Mouse (Mus musculus) midbrain, postnatal 0 days (tissue): ENCODE results near the gene Defb45. TPM values are rescaled to one million over a fixed set of nuclear protein-coding genes. Genes with fewer than 3 reads are reported as not detected.

Source experiments
- ATAC-seq: fragments of 200-750 bp; cut with Nextera tagmentation; 2 replicates; pipeline ENCODE4 v1.8.0; 2017; ENCODE audit warnings: moderate number of reproducible peaks, mild to moderate bottlenecking, moderate TSS enrichment, moderate library complexity; ENCODE audit not compliant: low FRiP score
- DNase-seq: peaks from one replicate; pipeline ENCODE4 v3.0.0-alpha.2; 2015; ENCODE audit warnings: low spot score
- H3K27ac ChIP-seq: fragments of 300-500 bp; sonication (generic); 2 replicates; pipeline ENCODE4 v1.5.1; 2014; ENCODE audit warnings: low read depth, mild to moderate bottlenecking, low read length, mixed read lengths
- H3K27me3 ChIP-seq: fragments of 300-500 bp; sonication (generic); 2 replicates; pipeline ENCODE4 v1.6.1; 2014; ENCODE audit warnings: low read length, control low read depth, mixed read lengths; ENCODE audit not compliant: insufficient read depth
- H3K36me3 ChIP-seq: fragments of 300-500 bp; sonication (generic); 2 replicates; pipeline ENCODE4 v1.6.1; 2014; ENCODE audit warnings: low read length, control low read depth, mixed read lengths; ENCODE audit not compliant: insufficient read depth
- H3K4me1 ChIP-seq: fragments of 300-500 bp; sonication (generic); 2 replicates; pipeline ENCODE4 v1.6.1; 2014; ENCODE audit warnings: mild to moderate bottlenecking, control low read depth, antibody characterized with exemption, low read length, mixed read lengths; ENCODE audit not compliant: insufficient read depth
- H3K4me2 ChIP-seq: fragments of 300-500 bp; sonication (generic); 2 replicates; pipeline ENCODE4 v1.6.1; 2014; ENCODE audit warnings: low read depth, mild to moderate bottlenecking, low read length, mixed read lengths; ENCODE audit not compliant: poor library complexity, severe bottlenecking
- H3K4me3 ChIP-seq: fragments of 300-500 bp; sonication (generic); 2 replicates; pipeline ENCODE4 v1.5.1; 2014; ENCODE audit warnings: low read depth, mild to moderate bottlenecking, low read length, moderate library complexity
- H3K9ac ChIP-seq: fragments of 300-500 bp; sonication (generic); replicated peaks from 2 replicates; pipeline ENCODE4 v1.6.1; 2014; ENCODE audit warnings: mild to moderate bottlenecking, low read length, moderate library complexity, mixed read lengths; ENCODE audit not compliant: poor library complexity, severe bottlenecking
- H3K9me3 ChIP-seq: fragments of 300-500 bp; sonication (generic); 2 replicates; pipeline ENCODE4 v1.6.1; 2016; ENCODE audit warnings: low read length, control low read depth
- CTCF ChIP-seq: IDR thresholded peaks from 2 replicates; pipeline ENCODE4 v1.5.1; 2016; ENCODE audit warnings: antibody characterized with exemption, mild to moderate bottlenecking
- WGBS: fragments of 180-500 bp; shearing (Covaris S2); extraction: QIAGEN DNeasy Blood & Tissue Kit; methylation state at CpG from one replicate; pipeline ENCODE4 v1.1.7; 2014; 5-methylcytosine and 5-hydroxymethylcytosine counted together
- polyA plus RNA-seq: library from polyadenylated mRNA; unstranded; fragments of >200 nt; fragmentation: Nextera tagmentation; extraction: Ambion mirVana; gene quantifications from 2 replicates; pipeline ENCODE4 v1.2.1, GENCODE M21; 2015
- total RNA-seq: library from RNA; depleted of rRNA; stranded (reverse); fragments of >200 nt; gene quantifications from 2 replicates; pipeline ENCODE4 v1.2.3, GENCODE M21; 2014; rRNA removed

The Defb45 gene
- total and polyA plus RNA-seq, 2 experiments from 2014 or later, result not detected

GRCm38 (mm10) chr2:152556655-152557054 is 42.5 kb downstream of the Defb45 start:
- WGBS, result 91% methylated on average over 7 of the region's 7 CpGs
- no peak for ATAC-seq
- H3K4me1 ChIP-seq, result no peaks in the 10 kb centered on the region; the same call in 1 of the 2 replicates

GRCm38 (mm10) chr2:152553774-152554423 is 45.3 kb downstream of the Defb45 start:
- no peaks in the 10 kb centered on the region for H3K36me3 ChIP-seq
- TF ChIP-seq CTCF, result peak; percentile 83
- ATAC-seq (no peak), DNase-seq (peak; percentile 72)
- WGBS, result 11% methylated on average over 16 of the region's 16 CpGs
- H3K4me1 ChIP-seq, result no peaks in the 10 kb centered on the region; the same call in 1 of the 2 replicates
- H3K9me3 ChIP-seq, result no peaks in the 10 kb centered on the region
- peak overlapping the region; percentile 14; the same call in 1 of the 2 replicates for H3K4me3 ChIP-seq
- peak overlapping the region; percentile 37 for H3K4me2 ChIP-seq
- no peak overlapping the region for H3K27ac ChIP-seq
- no peaks in the 10 kb centered on the region for H3K27me3 ChIP-seq
- H3K9ac ChIP-seq, result 0 out of 2 replicates have a peak overlapping the region, but pooled peaks have one; percentile 29

More at GRCm38 (mm10) chr2:152556655-152557054, 42.5 kb downstream of the Defb45 start:
- H3K4me3 ChIP-seq, result no peak overlapping the region
- H3K9ac ChIP-seq, result no peak overlapping the region
- H3K27me3 ChIP-seq, result no peaks in the 10 kb centered on the region
- no peaks in the 10 kb centered on the region for H3K36me3 ChIP-seq
- DNase-seq, result no peak
- no peaks in the 10 kb centered on the region for H3K9me3 ChIP-seq
- no peak for TF ChIP-seq CTCF
- H3K4me2 ChIP-seq, result no peak overlapping the region
- H3K27ac ChIP-seq, result no peak overlapping the region

GRCm38 (mm10) chr2:152548124-152548523 is 51.1 kb downstream of the Defb45 start:
- TF ChIP-seq CTCF, result no peak
- DNase-seq, result no peak
- Histone ChIP-seq H3K36me3 (no peaks in the 10 kb centered on the region), H3K4me1 (no peaks in the 10 kb centered on the region), H3K4me3 (no peak overlapping the region), H3K27ac (no peak overlapping the region), H3K9me3 (no peaks in the 10 kb centered on the region), H3K9ac (no peak overlapping the region), H3K27me3 (no peaks in the 10 kb centered on the region), H3K4me2 (no peak overlapping the region)
- ATAC-seq, result no peak
- 79% methylated on average over 5 of the region's 5 CpGs for WGBS

- DNase-seq (peak; percentile 67), ATAC-seq (0 out of 2 replicates have a peak, but pooled peaks have one; percentile 47)
- peak; percentile 77 for TF ChIP-seq CTCF
- Histone ChIP-seq H3K4me2 (no peak overlapping the region), H3K4me3 (no peak overlapping the region), H3K9ac (no peak overlapping the region), H3K9me3 (no peaks in the 10 kb centered on the region), H3K27me3 (no peaks in the 10 kb centered on the region), H3K4me1 (no peaks in the 10 kb centered on the region), H3K27ac (no peak overlapping the region), H3K36me3 (no peaks in the 10 kb centered on the region)
- WGBS, result 16% methylated on average over 4 of the region's 4 CpGs
These were observed 54.5 kb downstream of the Defb45 start for GRCm38 (mm10) chr2:152544691-152545090.

GRCm38 (mm10) chr2:152543478-152543877 is 55.7 kb downstream of the Defb45 start:
- Histone ChIP-seq H3K9me3 (no peaks in the 10 kb centered on the region), H3K4me1 (no peaks in the 10 kb centered on the region), H3K9ac (no peak overlapping the region), H3K4me2 (no peak overlapping the region), H3K27me3 (no peaks in the 10 kb centered on the region), H3K27ac (no peak overlapping the region), H3K36me3 (no peaks in the 10 kb centered on the region), H3K4me3 (no peak overlapping the region)
- no peak for TF ChIP-seq CTCF
- 81% methylated on average over 4 of the region's 4 CpGs for WGBS
- no peak for ATAC-seq
- no peak for DNase-seq

Other genes with a start within 250 kb of the Defb45 start
- 72.5 and 80.2 TPM in 2 replicates for gene Nrsn2, start 222.8 kb downstream of the Defb45 start, total RNA-seq
- gene Nrsn2, start 222.8 kb downstream of the Defb45 start, polyA plus RNA-seq, result 103 and 111 TPM in 2 replicates
- 45.3 and 55.7 TPM in 2 replicates for gene Sox12, start 201.3 kb downstream of the Defb45 start, total RNA-seq
- 9.4 and 10.8 TPM in 2 replicates for gene Sox12, start 201.3 kb downstream of the Defb45 start, polyA plus RNA-seq
- gene Zcchc3, start 184.4 kb downstream of the Defb45 start, total RNA-seq, result 15.1 and 15.2 TPM in 2 replicates
- gene Zcchc3, start 184.4 kb downstream of the Defb45 start, polyA plus RNA-seq, result 13.9 and 16.6 TPM in 2 replicates
- gene 6820408C15Rik, start 183.8 kb downstream of the Defb45 start, total RNA-seq, result 0.94 and 1.8 TPM in 2 replicates
- gene 6820408C15Rik, start 183.8 kb downstream of the Defb45 start, polyA plus RNA-seq, result 3.3 and 4.9 TPM in 2 replicates
- not detected in 2 replicates for gene Defb23, start 134.8 kb downstream of the Defb45 start, total RNA-seq
- gene Defb23, start 134.8 kb downstream of the Defb45 start, polyA plus RNA-seq, result not detected in 2 replicates
- gene Defb20, start 122.3 kb downstream of the Defb45 start, total RNA-seq, result not detected in 2 replicates
- gene Defb20, start 122.3 kb downstream of the Defb45 start, polyA plus RNA-seq, result not detected in 2 replicates
- not detected in 2 replicates for gene Defb22, start 109.3 kb downstream of the Defb45 start, total RNA-seq
- gene Defb22, start 109.3 kb downstream of the Defb45 start, polyA plus RNA-seq, result not detected in 2 replicates
- gene Defb26, start 87.7 kb downstream of the Defb45 start, total RNA-seq, result not detected in 2 replicates
- not detected in 2 replicates for gene Defb26, start 87.7 kb downstream of the Defb45 start, polyA plus RNA-seq
- not detected in 2 replicates for gene Defb28, start 81.1 kb downstream of the Defb45 start, total RNA-seq
- not detected in 2 replicates for gene Defb28, start 81.1 kb downstream of the Defb45 start, polyA plus RNA-seq
- not detected in 2 replicates for gene Defb29, start 59.3 kb downstream of the Defb45 start, total RNA-seq
- not detected in 2 replicates for gene Defb29, start 59.3 kb downstream of the Defb45 start, polyA plus RNA-seq
- gene Gm17416, start 30.1 kb downstream of the Defb45 start, total RNA-seq, result not detected in 2 replicates
- gene Gm17416, start 30.1 kb downstream of the Defb45 start, polyA plus RNA-seq, result not detected in 2 replicates
- gene Defb21, start 26.7 kb downstream of the Defb45 start, total RNA-seq, result not detected in 2 replicates
- not detected in 2 replicates for gene Defb21, start 26.7 kb downstream of the Defb45 start, polyA plus RNA-seq
- not detected in 2 replicates for gene Defb19, start 19.1 kb downstream of the Defb45 start, total RNA-seq
- gene Defb19, start 19.1 kb downstream of the Defb45 start, polyA plus RNA-seq, result not detected in 2 replicates
- not detected in 2 replicates for gene Defb36, start 4.9 kb upstream of the Defb45 start, total RNA-seq
- not detected in 2 replicates for gene Defb36, start 4.9 kb upstream of the Defb45 start, polyA plus RNA-seq
- not detected in 2 replicates for gene Defb25, start 23.7 kb upstream of the Defb45 start, total RNA-seq
- gene Defb25, start 23.7 kb upstream of the Defb45 start, polyA plus RNA-seq, result 0.79 and 1.2 TPM in 2 replicates
- gene Rem1, start 27.6 kb upstream of the Defb45 start, total RNA-seq, result 0.16 and 0.33 TPM in 2 replicates
- gene Rem1, start 27.6 kb upstream of the Defb45 start, polyA plus RNA-seq, result 0.49 and 0.94 TPM in 2 replicates
- 166 and 173 TPM in 2 replicates for gene H13, start 70.1 kb upstream of the Defb45 start, total RNA-seq
- gene H13, start 70.1 kb upstream of the Defb45 start, polyA plus RNA-seq, result 175 and 182 TPM in 2 replicates
- gene Mcts2, start 87.6 kb upstream of the Defb45 start, total RNA-seq, result 14.5 and 21.8 TPM in 2 replicates
- gene Mcts2, start 87.6 kb upstream of the Defb45 start, polyA plus RNA-seq, result 28.0 and 28.1 TPM in 2 replicates
- gene Id1, start 136.9 kb upstream of the Defb45 start, total RNA-seq, result 69.6 and 71.7 TPM in 2 replicates
- gene Id1, start 136.9 kb upstream of the Defb45 start, polyA plus RNA-seq, result 52.6 and 58.3 TPM in 2 replicates
- 2.0 and 6.8 TPM in 2 replicates for gene Cox4i2, start 154.8 kb upstream of the Defb45 start, total RNA-seq
- 3.3 and 4.5 TPM in 2 replicates for gene Cox4i2, start 154.8 kb upstream of the Defb45 start, polyA plus RNA-seq
- gene Bcl2l1, start 232.3 kb upstream of the Defb45 start, total RNA-seq, result 124 and 133 TPM in 2 replicates
- gene Bcl2l1, start 232.3 kb upstream of the Defb45 start, polyA plus RNA-seq, result 150 and 158 TPM in 2 replicates
- gene Tpx2, start 248.6 kb upstream of the Defb45 start, total RNA-seq, result 4.2 and 4.7 TPM in 2 replicates
- gene Tpx2, start 248.6 kb upstream of the Defb45 start, polyA plus RNA-seq, result 4.6 and 4.8 TPM in 2 replicates